Mouse (Mus musculus): ENCODE results near the gene Kin. TPM values are rescaled to one million over a fixed set of nuclear protein-coding genes. Genes with fewer than 3 reads are reported as not detected.

The Kin gene
- polyA plus RNA-seq, 1 experiment from 2014 or later, result 35.4 TPM

GRCm38 (mm10) chr2:10076675-10077074 lies 3.7 kb upstream of the Kin start:
- Histone ChIP-seq H3K36me3 (peaks cover 11% of the 10 kb centered on the region; the same call in 1 of the 2 replicates), H3K27me3 (no peaks in the 10 kb centered on the region), H3K9me3 (no peaks in the 10 kb centered on the region), H3K4me1 (peaks cover 20% of the 10 kb centered on the region), H3K4me3 (no peak overlapping the region), H3K27ac (no peak overlapping the region), H3K9ac (no peak overlapping the region), H3K4me2 (replicated peaks) (no peak overlapping the region)
- ATAC-seq (ENCODE audit: insufficient number of reproducible peaks, insufficient read depth, low FRiP score, low TSS enrichment), result no peak
- WGBS, result 87% methylated on average over 8 of the region's 8 CpGs

GRCm38 (mm10) chr2:10079745-10080309 lies 566 bp upstream of the Kin start:
- Histone ChIP-seq H3K9ac (peak overlapping the region; percentile 98), H3K4me2 (replicated peaks) (peak overlapping the region; percentile 69), H3K9me3 (no peaks in the 10 kb centered on the region), H3K4me3 (peak overlapping the region; percentile 87), H3K27ac (peak overlapping the region; percentile 90), H3K27me3 (no peaks in the 10 kb centered on the region), H3K36me3 (0 out of 2 replicates have a peak, but pooled peaks cover 7% of the 10 kb centered on the region), H3K4me1 (peaks cover 23% of the 10 kb centered on the region)
- under 1% methylated on average over 28 of the region's 28 CpGs for WGBS
- no peak for ATAC-seq (ENCODE audit: insufficient number of reproducible peaks, insufficient read depth, low FRiP score, low TSS enrichment)

GRCm38 (mm10) chr2:10081453-10082080 lies 1.2 kb downstream of the Kin start:
- H3K9ac ChIP-seq, result no peak overlapping the region
- peak overlapping the region; percentile 69 for H3K4me2 ChIP-seq (replicated peaks)
- H3K36me3 ChIP-seq, result peaks cover 16% of the 10 kb centered on the region; the same call in 1 of the 2 replicates
- H3K4me1 ChIP-seq, result peaks cover 23% of the 10 kb centered on the region
- no peaks in the 10 kb centered on the region for H3K9me3 ChIP-seq
- no peak overlapping the region for H3K27ac ChIP-seq
- WGBS, result 83% methylated on average over 5 of the region's 5 CpGs
- H3K4me3 ChIP-seq, result peak overlapping the region; percentile 87
- H3K27me3 ChIP-seq, result no peaks in the 10 kb centered on the region
- no peak for ATAC-seq (ENCODE audit: insufficient number of reproducible peaks, insufficient read depth, low FRiP score, low TSS enrichment)

- H3K4me2 ChIP-seq (replicated peaks), result no peak overlapping the region
- no peaks in the 10 kb centered on the region for H3K9me3 ChIP-seq
- no peak overlapping the region for H3K4me3 ChIP-seq
- H3K36me3 ChIP-seq, result peaks cover 23% of the 10 kb centered on the region
- H3K27ac ChIP-seq, result no peak overlapping the region
- ATAC-seq (ENCODE audit: insufficient number of reproducible peaks, insufficient read depth, low FRiP score, low TSS enrichment), result no peak
- H3K9ac ChIP-seq, result no peak overlapping the region
- peaks cover 23% of the 10 kb centered on the region for H3K4me1 ChIP-seq
- H3K27me3 ChIP-seq, result no peaks in the 10 kb centered on the region
- 44% methylated on average over 1 of the region's 1 CpGs for WGBS
Measured at GRCm38 (mm10) chr2:10082737-10083136, 2.3 kb downstream of the Kin start.

- Histone ChIP-seq H3K9ac (no peak overlapping the region), H3K4me3 (no peak overlapping the region), H3K36me3 (peaks cover 62% of the 10 kb centered on the region), H3K27me3 (no peaks in the 10 kb centered on the region), H3K4me1 (no peaks in the 10 kb centered on the region), H3K27ac (no peak overlapping the region), H3K4me2 (replicated peaks) (no peak overlapping the region), H3K9me3 (no peaks in the 10 kb centered on the region)
- no peak for ATAC-seq (ENCODE audit: insufficient number of reproducible peaks, insufficient read depth, low FRiP score, low TSS enrichment)
- 87% methylated on average over 8 of the region's 8 CpGs for WGBS
Measured at GRCm38 (mm10) chr2:10087256-10087850, 7.0 kb downstream of the Kin start.

- 87% methylated on average over 14 of the region's 14 CpGs for WGBS
- no peaks in the 10 kb centered on the region for H3K4me1 ChIP-seq
- no peaks in the 10 kb centered on the region for H3K9me3 ChIP-seq
- H3K27ac ChIP-seq, result no peak overlapping the region
- no peak overlapping the region for H3K4me3 ChIP-seq
- H3K36me3 ChIP-seq, result peaks cover 31% of the 10 kb centered on the region
- H3K4me2 ChIP-seq (replicated peaks), result no peak overlapping the region
- H3K9ac ChIP-seq, result no peak overlapping the region
- H3K27me3 ChIP-seq, result no peaks in the 10 kb centered on the region
- ATAC-seq (ENCODE audit: insufficient number of reproducible peaks, insufficient read depth, low FRiP score, low TSS enrichment), result no peak
Measured at GRCm38 (mm10) chr2:10094327-10095100, 14.1 kb downstream of the Kin start.

GRCm38 (mm10) chr2:10098598-10099215 lies 18.3 kb downstream of the Kin start:
- 34% methylated on average over 9 of the region's 9 CpGs for WGBS
- Histone ChIP-seq H3K27ac (no peak overlapping the region), H3K27me3 (no peaks in the 10 kb centered on the region), H3K4me2 (replicated peaks) (no peak overlapping the region), H3K4me3 (no peak overlapping the region), H3K4me1 (no peaks in the 10 kb centered on the region), H3K9ac (no peak overlapping the region), H3K36me3 (no peaks in the 10 kb centered on the region), H3K9me3 (no peaks in the 10 kb centered on the region)
- ATAC-seq (ENCODE audit: insufficient number of reproducible peaks, insufficient read depth, low FRiP score, low TSS enrichment), result no peak

GRCm38 (mm10) chr2:10100471-10100870 lies 20.1 kb downstream of the Kin start:
- Histone ChIP-seq H3K9ac (no peak overlapping the region), H3K4me2 (replicated peaks) (no peak overlapping the region), H3K4me3 (no peak overlapping the region), H3K4me1 (no peaks in the 10 kb centered on the region), H3K27me3 (no peaks in the 10 kb centered on the region), H3K27ac (no peak overlapping the region), H3K36me3 (no peaks in the 10 kb centered on the region), H3K9me3 (no peaks in the 10 kb centered on the region)
- ATAC-seq (ENCODE audit: insufficient number of reproducible peaks, insufficient read depth, low FRiP score, low TSS enrichment), result no peak
- 76% methylated on average over 2 of the region's 2 CpGs for WGBS

- no peak for ATAC-seq (ENCODE audit: insufficient number of reproducible peaks, insufficient read depth, low FRiP score, low TSS enrichment)
- no peaks in the 10 kb centered on the region for H3K27me3 ChIP-seq
- 43% methylated on average over 6 of the region's 6 CpGs for WGBS
Measured at GRCm38 (mm10) chr2:10101180-10101579, 20.8 kb downstream of the Kin start.

GRCm38 (mm10) chr2:10108535-10109189 lies 28.3 kb downstream of the Kin start:
- Histone ChIP-seq H3K27me3 (no peaks in the 10 kb centered on the region), H3K4me2 (replicated peaks) (no peak overlapping the region), H3K36me3 (no peaks in the 10 kb centered on the region), H3K4me3 (no peak overlapping the region), H3K9me3 (no peaks in the 10 kb centered on the region), H3K27ac (no peak overlapping the region), H3K9ac (no peak overlapping the region), H3K4me1 (no peaks in the 10 kb centered on the region)
- no peak for ATAC-seq (ENCODE audit: insufficient number of reproducible peaks, insufficient read depth, low FRiP score, low TSS enrichment)
- WGBS, result 64% methylated on average over 6 of the region's 6 CpGs

More at GRCm38 (mm10) chr2:10101180-10101579, 20.8 kb downstream of the Kin start:
- no peaks in the 10 kb centered on the region for H3K4me1 ChIP-seq
- H3K36me3 ChIP-seq, result no peaks in the 10 kb centered on the region
- no peaks in the 10 kb centered on the region for H3K9me3 ChIP-seq
- H3K9ac ChIP-seq, result no peak overlapping the region
- no peak overlapping the region for H3K4me3 ChIP-seq
- H3K27ac ChIP-seq, result no peak overlapping the region
- H3K4me2 ChIP-seq (replicated peaks), result no peak overlapping the region

- H3K4me3 ChIP-seq, result no peak overlapping the region
- H3K27ac ChIP-seq, result no peak overlapping the region
- 60% methylated on average over 1 of the region's 1 CpGs for WGBS
- H3K9me3 ChIP-seq, result no peaks in the 10 kb centered on the region
- H3K9ac ChIP-seq, result no peak overlapping the region
- no peaks in the 10 kb centered on the region for H3K4me1 ChIP-seq
- no peaks in the 10 kb centered on the region for H3K36me3 ChIP-seq
- ATAC-seq (ENCODE audit: insufficient number of reproducible peaks, insufficient read depth, low FRiP score, low TSS enrichment), result no peak
- no peaks in the 10 kb centered on the region for H3K27me3 ChIP-seq
- H3K4me2 ChIP-seq (replicated peaks), result no peak overlapping the region
Measured at GRCm38 (mm10) chr2:10118751-10119150, 38.4 kb downstream of the Kin start.
